Mouse (Mus musculus) adrenal gland, adult 18-20 months (tissue): ENCODE data around the gene Ipo13. TPM values are rescaled to one million over a fixed set of nuclear protein-coding genes. Genes with fewer than 3 reads are reported as not detected.

Experiments
- DNase-seq, 2 experiments: peaks; one replicate each; pipeline ENCODE4 v3.0.0; 2021 to 2022; ENCODE audit warnings: low spot score in 2 of 2
- total RNA-seq, 2 experiments: library from RNA; stranded (reverse); gene quantifications; 1 replicate in 1 of 2; 2 replicates in 1 of 2; pipeline ENCODE4 v1.2.3; 2021

Gene Ipo13
- total RNA-seq, 2 experiments from 2014 or later = 51.6 to 56.3 TPM

DNA sequence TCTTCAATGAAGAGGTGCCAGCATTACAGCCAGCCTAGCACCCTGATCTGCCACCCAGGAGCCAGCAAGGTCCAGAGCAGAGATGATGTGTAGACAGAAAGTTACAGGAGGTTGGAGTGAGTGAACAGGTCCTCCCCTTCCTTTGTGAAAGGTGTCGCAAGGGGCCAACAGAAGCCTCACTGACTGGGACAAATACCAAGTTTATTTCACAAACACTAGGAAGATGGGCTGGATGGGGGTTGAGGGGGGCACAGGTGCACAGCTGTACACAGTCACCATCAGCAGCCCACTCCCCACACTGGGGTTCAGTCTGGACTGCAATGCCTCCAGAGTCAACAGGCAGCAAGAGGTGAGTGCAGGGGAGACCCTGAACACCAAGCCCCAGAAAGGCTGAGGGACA, 30.7 kb downstream of the Ipo13 start:
- DNase-seq = no peak

GRCm38 (mm10) chr4:117882701-117883691, 31.8 kb downstream of the Ipo13 start, which contains the start of gene B4galt2:
Gene B4galt2, minus strand, starts transcription at chr4:117883487.
- DNase-seq = peak; percentile 57 to 60

- DNase-seq = no peak
Measured at GRCm38 (mm10) chr4:117878703-117879102, 36.1 kb downstream of the Ipo13 start.

GRCm38 (mm10) chr4:117878301-117878700, 36.5 kb downstream of the Ipo13 start:
- no peak for DNase-seq

DNA sequence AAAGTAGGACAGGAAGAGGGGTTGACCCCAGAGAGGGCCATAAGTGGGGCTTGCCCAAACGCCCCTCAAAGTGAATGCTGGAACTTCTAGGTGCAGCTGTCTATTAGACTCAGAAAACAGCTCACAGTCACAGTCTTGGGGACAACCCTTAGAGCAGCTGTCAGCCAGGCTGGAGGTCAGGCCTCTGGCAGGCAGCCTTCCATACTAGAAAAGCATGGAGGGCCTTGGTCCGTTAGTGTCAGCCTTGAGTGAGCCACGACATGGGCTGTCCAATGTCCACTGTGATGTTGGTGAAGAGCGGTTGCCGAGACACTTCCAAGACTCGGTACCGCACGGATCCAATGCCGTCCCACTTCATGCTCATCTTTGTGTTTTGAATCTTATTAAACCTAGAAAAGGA, 41.2 kb downstream of the Ipo13 start:
- DNase-seq = no peak

DNA sequence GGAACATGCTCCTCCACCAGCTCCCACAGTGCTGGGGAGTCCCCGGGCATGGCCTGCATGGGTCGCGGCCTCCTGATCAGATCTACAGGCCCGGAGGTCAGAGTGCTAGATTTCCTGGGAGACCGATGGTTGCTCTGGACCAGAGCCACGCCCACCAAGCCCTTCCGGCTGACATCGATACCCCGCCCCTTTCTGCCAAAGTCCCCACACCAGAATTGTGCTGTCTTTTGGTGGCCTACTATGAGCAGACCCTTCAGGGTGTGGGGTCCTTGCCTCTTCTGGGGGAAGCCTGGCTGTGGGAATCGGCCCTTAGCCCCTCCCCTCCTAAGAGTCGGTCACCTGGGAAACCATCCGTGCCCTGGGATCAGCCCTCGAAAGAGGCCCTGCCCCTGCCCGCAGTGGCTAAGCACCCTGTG, 42.3 kb downstream of the Ipo13 start, which contains the start of gene Ccdc24:
Gene Ccdc24 (minus strand): TSS at position 87 of the 416 bp plus-strand sequence.
- no peak for DNase-seq

DNA sequence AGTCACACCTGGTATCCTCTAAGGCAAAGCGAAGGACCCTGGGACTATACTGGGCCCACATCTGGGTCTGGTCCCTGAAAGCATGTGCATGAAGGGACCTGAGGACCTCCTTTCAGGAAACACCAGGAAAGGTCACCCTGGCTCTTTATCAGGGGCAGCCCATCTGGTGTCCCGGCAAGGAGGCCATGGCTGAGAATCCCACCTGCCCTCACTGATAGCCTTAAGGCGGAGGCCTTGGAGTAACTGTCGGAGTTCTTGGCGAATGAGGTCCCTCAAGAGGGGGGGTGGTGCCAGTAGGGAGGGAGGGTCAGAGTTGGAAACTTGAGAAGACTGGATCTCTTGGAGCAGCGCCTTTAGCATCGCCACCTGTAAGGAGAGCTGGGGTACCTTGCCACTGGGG, 43.0 kb downstream of the Ipo13 start:
- DNase-seq = no peak

DNA sequence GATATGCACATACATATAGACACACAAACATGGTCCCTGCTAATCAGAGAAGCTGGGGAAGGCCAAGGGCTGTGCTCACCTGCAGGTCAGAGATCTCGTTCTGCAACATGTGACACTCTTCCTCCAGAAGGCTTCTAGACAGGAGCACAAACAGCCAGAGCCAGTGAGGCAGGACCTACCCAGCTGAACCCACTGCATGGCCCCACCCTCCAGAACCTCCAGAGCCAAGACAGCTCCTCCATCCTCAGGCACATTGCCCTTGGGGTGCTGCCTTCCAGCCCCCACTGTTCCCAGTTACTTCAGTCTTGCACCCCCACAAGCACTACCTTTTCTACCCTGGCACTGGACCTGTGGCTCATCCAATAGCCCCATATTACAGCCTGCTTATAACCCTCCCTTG, 44.4 kb downstream of the Ipo13 start:
- no peak for DNase-seq

GRCm38 (mm10) chr4:117869317-117869716, 45.5 kb downstream of the Ipo13 start:
- DNase-seq = no peak

DNA sequence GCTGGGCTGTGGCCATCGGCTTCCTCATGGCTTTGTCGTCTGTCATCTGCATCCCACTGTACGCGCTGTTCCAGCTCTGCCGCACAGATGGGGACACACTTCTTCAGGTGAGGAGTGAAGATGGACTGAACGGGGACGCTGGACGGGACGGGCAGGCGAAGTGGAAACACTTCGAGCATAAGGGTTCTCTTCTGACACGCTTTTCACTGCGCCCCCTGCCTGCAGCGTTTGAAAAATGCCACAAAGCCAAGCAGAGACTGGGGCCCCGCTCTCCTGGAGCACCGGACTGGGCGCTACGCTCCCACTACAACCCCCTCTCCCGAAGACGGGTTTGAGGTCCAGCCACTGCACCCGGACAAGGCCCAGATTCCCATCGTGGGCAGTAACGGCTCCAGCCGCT, 47.0 kb downstream of the Ipo13 start:
- DNase-seq = peak; percentile 54 to 69

DNA sequence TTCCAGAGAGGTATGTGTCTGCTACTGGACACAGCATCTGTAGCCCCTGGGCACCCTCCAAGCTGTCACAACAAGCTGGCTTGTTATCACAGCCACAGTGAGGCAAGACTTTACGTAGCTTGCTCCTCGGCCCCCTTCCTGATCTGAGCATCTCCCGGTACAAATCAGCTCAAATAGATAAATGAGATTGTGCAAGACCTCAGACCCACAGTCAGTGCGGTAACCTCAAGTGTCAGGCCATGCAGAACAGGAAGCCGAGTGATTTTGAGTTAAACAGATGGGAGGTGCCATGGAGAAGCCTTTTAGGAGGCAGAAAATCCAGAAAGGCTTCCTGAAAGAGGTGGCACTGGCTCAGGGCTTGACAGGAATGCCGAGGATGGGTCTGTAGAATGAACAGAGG, 47.8 kb downstream of the Ipo13 start:
- no peak for DNase-seq

DNA sequence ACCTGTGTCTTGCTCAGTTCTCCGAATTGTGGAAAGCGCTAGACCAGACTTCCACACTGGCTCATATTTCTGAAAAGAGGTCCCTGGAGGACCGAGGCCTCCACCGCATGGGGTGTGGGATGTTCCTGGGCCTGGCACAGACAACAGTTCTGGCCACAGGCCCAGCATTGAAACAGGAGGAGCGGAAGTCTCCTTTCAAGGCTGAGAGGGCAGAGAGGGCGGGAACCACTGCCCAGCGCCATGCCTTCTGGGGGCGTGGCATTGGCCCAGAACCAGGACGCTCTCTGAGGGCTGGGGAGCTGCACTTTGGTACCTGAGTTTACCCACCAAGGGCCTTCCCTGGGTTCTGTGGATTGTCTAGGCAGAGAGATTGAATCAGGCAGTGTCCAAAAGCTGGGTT, 48.7 kb downstream of the Ipo13 start:
- DNase-seq = peak; percentile 75 to 77

GRCm38 (mm10) chr4:117862823-117863222, 52.0 kb downstream of the Ipo13 start:
- DNase-seq = no peak

- no peak for DNase-seq
Measured at GRCm38 (mm10) chr4:117860570-117860969, 54.2 kb downstream of the Ipo13 start.

DNA sequence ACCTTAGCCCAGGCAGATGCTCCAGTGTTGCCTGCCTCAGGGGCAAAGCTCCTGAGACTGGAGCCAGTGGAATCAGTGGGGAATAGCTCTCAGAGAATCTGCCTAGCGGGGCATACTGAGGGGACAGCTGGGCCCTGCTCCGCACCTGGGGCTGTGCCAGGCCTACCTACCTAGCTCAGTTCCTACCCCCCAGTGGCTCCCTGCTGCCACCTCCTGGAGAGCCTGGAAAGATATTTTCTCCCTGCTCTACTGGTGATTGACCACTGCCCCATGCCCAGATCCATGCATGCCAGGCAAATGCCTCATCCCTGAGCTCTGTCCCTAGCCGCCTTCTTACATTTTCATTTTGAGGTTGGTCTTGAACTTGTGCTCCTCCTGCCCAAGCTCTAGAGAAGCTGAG, 56.0 kb downstream of the Ipo13 start:
- DNase-seq = peak; percentile 72 to 78

- no peak for DNase-seq
Measured at GRCm38 (mm10) chr4:117855146-117855545, 59.7 kb downstream of the Ipo13 start.

DNA sequence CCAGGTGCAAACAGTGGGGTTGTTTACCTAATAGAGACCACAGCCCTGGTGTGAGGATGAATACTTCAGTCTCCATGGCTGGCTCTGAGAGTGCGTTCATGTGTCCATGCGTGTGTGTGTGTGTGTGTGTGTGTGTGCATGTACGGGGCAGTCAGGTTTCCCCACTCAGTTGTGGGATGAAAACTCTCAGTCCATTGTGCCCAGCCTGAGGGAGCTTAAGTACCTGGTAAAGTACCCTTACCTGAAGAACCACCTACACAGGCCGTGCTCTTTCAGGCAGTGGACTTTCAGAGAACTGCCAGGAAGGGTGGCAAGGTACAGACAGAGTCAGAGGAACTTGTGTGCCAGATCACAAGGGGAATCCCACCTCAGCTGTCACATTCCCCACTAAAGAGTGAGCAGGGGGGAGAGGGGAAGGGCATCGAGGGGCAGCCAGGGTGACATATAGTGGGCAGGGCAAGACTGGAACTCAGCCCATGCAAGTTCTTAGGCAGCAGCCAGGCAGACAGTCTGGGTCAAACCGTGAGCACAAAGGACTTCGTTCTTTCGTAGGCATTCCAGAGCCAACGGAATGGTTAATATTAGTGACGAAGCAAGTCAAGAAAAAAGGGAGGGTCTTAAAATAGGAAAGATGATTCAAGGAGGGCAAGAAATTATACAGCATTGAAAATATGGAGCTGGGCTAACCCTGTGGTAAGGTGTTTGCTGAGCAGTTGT, 62.5 kb downstream of the Ipo13 start:
- DNase-seq = no peak

DNA sequence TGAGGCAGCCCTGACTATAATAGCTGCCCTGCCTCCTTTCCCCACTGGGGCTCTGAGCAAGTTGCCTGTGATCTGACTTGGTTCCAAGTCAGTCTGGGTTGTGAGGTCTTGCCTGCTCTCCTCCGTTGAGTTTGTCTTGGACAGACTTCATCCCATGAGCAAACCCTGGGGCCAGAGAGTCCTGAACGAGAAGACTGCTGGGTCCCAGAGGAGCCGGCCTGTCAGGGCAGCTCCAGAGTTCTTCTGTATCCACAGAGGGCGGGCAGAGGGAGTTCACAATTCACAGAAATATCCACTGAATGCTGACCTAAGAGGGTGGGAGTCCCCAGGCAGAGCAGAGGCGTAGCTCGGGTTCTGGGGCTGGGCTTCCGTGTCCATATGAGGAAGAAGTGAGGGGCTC, 63.9 kb downstream of the Ipo13 start:
- no peak for DNase-seq

DNA sequence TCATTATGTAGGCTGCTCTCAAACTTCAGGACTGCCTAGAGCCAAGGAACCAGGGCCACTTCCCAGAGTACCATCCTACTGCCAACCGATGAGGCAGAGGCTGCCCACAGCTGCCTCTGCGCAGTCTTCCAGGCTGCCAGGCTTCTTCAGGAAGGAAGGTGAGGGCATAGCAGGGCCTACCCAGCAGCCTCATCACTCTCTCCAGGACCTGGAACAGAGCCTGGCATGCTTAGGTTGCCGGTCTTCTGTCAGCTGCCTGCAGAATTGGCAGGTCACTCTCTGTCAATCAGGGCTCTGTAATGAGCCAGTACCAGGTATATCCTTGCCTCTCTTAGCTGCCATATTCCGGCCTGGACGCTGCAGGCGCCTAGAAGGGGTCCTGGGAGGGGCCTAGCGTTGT, 64.6 kb downstream of the Ipo13 start:
- DNase-seq = no peak

GRCm38 (mm10) chr4:117849506-117849905, 65.3 kb downstream of the Ipo13 start:
- DNase-seq = no peak

DNA sequence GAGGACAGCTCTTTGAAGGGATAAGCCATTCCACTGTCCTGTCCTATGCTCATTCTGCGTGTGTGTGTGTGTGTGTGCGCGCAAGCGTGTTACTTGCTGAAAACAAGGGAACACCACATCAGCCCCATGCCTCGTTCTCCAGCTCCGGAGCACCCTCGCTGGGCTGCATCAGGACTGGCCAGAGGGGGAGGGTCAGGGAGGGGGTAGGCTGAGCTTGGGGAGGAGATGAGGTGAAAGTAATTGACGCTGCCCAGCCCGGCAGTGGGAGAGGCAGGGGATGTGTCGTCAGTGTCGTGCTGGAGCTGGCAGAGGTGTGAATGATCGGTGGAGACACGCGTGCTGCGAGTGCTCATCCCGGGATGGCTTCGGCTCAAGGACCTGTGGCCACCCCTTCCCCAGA, 65.7 kb downstream of the Ipo13 start:
- no peak for DNase-seq

GRCm38 (mm10) chr4:117847011-117847410, 67.8 kb downstream of the Ipo13 start:
- DNase-seq = no peak
